Mouse (Mus musculus) adrenal gland, adult 8-10 months (tissue): Measurements from ENCODE around the gene Bpifa3. TPM values are rescaled to one million over a fixed set of nuclear protein-coding genes. Genes with fewer than 3 reads are reported as not detected.
"Not testable (repeated sequence)": the region's sequence is repeated elsewhere in the genome, so short reads cannot be mapped to it uniquely, and the experiment has no call there.

Experiments
- DNase-seq: peaks from one replicate; pipeline ENCODE4 v3.0.0; 2022
- total RNA-seq, 4 experiments: library from RNA; stranded (reverse); gene quantifications; 2 replicates each; pipeline ENCODE4 v1.2.4; 2022

Gene Bpifa3
- total RNA-seq = not detected

- no peak for DNase-seq
These were observed at the start of gene Bpifa3 for GRCm38 (mm10) chr2:154130120-154130519. TSS of gene Bpifa3 (plus strand) at chr2:154130336.

GRCm38 (mm10) chr2:154097734-154098133 lies 32.4 kb upstream of the Bpifa3 start:
- no peak for DNase-seq

- no peak for DNase-seq
These were observed 12.8 kb upstream of the Bpifa3 start for GRCm38 (mm10) chr2:154117381-154117780.

- no peak for DNase-seq
These were observed 12.4 kb downstream of the Bpifa3 start, which contains the start of gene Bpifa1 for GRCm38 (mm10) chr2:154142580-154142979. TSS of gene Bpifa1 (plus strand) at chr2:154142880.

- DNase-seq = no peak
These were observed 13.6 kb downstream of the Bpifa3 start for GRCm38 (mm10) chr2:154143735-154144134.

- DNase-seq = no peak
These were observed 17.4 kb downstream of the Bpifa3 start for GRCm38 (mm10) chr2:154147496-154147895.

GRCm38 (mm10) chr2:154158433-154158832 lies 28.3 kb downstream of the Bpifa3 start:
- no peak for DNase-seq

GRCm38 (mm10) chr2:154162307-154162706 lies 32.2 kb downstream of the Bpifa3 start, which contains the start of gene Bpifa5:
TSS of gene Bpifa5 (plus strand) at chr2:154162607.
- no peak for DNase-seq

GRCm38 (mm10) chr2:154163306-154163705 lies 33.2 kb downstream of the Bpifa3 start:
- no peak for DNase-seq

GRCm38 (mm10) chr2:154169172-154169571 lies 39.0 kb downstream of the Bpifa3 start:
- no peak for DNase-seq

- no peak for DNase-seq
These were observed 41.5 kb downstream of the Bpifa3 start for GRCm38 (mm10) chr2:154171621-154172020.

- DNase-seq = no peak
These were observed 43.2 kb downstream of the Bpifa3 start for GRCm38 (mm10) chr2:154173313-154173712.

GRCm38 (mm10) chr2:154181900-154182299 lies 51.8 kb downstream of the Bpifa3 start:
- not testable (repeated sequence) for DNase-seq

GRCm38 (mm10) chr2:154183061-154183460 lies 52.9 kb downstream of the Bpifa3 start:
- DNase-seq = not testable (repeated sequence)

- no peak for DNase-seq
These were observed 55.2 kb downstream of the Bpifa3 start for GRCm38 (mm10) chr2:154185319-154185718.

GRCm38 (mm10) chr2:154185748-154186147 lies 55.6 kb downstream of the Bpifa3 start:
- DNase-seq = no peak

- DNase-seq = no peak
These were observed 57.3 kb downstream of the Bpifa3 start for GRCm38 (mm10) chr2:154187468-154187867.

Other genes starting within 250 kb of the Bpifa3 start
- 1 to 10 TPM in 2 of 4 experiments, under 1 TPM in 1, not detected in 1; 0.30 to 6.2 (median 4.9) TPM for gene Bpifb6, start 229.9 kb upstream of the Bpifa3 start, total RNA-seq
- gene Bpifb3, start 212.1 kb upstream of the Bpifa3 start, total RNA-seq = not detected
- under 1 TPM in 2 of 4 experiments, not detected in 2; 0.44 to 0.59 TPM for gene Bpifb4, start 192.1 kb upstream of the Bpifa3 start, total RNA-seq
- gene Bpifa6, start 155.4 kb upstream of the Bpifa3 start, total RNA-seq = under 1 TPM in 1 of 4 experiments, not detected in 3; 0.17 TPM
- gene Bpifa2, start 122.1 kb upstream of the Bpifa3 start, total RNA-seq = 1 to 10 TPM in 1 of 4 experiments, under 1 TPM in 3; 0.37 to 1.0 (median 0.67) TPM
- gene Bpifa1, start 12.5 kb downstream of the Bpifa3 start, total RNA-seq = not detected
- gene Bpifa5, start 32.3 kb downstream of the Bpifa3 start, total RNA-seq = not detected
- gene Bpifb1, start 60.5 kb downstream of the Bpifa3 start, total RNA-seq = not detected
- under 1 TPM in 2 of 4 experiments, not detected in 2; 0.24 to 0.35 TPM for gene Bpifb5, start 93.4 kb downstream of the Bpifa3 start, total RNA-seq
- gene Bpifb9a, start 127.5 kb downstream of the Bpifa3 start, total RNA-seq = under 1 TPM in 1 of 4 experiments, not detected in 3; 0.87 TPM
- gene Bpifb9b, start 176.9 kb downstream of the Bpifa3 start, total RNA-seq = under 1 TPM in 1 of 4 experiments, not detected in 3; 0.87 TPM
- 10 to 100 TPM; 13.7 to 25.4 (median 18.6) TPM for gene Cdk5rap1, start 242.7 kb downstream of the Bpifa3 start, total RNA-seq